Mouse (Mus musculus): ENCODE data around the gene Kifc3. TPM values are rescaled to one million over a fixed set of nuclear protein-coding genes. Genes with fewer than 3 reads are reported as not detected.

Gene Kifc3
- total and polyA plus RNA-seq, 3 experiments: 0.78 to 1.8 (median 1.7) TPM

GRCm38 (mm10) chr8:95209924-95210323 lies 7.3 kb upstream of the Kifc3 start:
- no peaks in the 10 kb centered on the region for H3K36me3 ChIP-seq (replicated peaks in 1 of 2; ENCODE audit: control insufficient read depth in 1 of 2, insufficient read depth in 1 of 2, low read length in 1 of 2)
- no peaks in the 10 kb centered on the region for H3K79me2 ChIP-seq (replicated peaks; ENCODE audit: control insufficient read depth, extremely low read depth, insufficient read depth, poor library complexity, severe bottlenecking)
- no peaks in the 10 kb centered on the region for H3K9me3 ChIP-seq (replicated peaks; ENCODE audit: low read length)
- peaks cover 0 to 6% of the 10 kb centered on the region in 2 experiments; a peak in 2 of 4 replicates for H3K4me1 ChIP-seq (ENCODE audit: control insufficient read depth in 1 of 2, insufficient read depth in 2 of 2)
- in situ Hi-C loops (cut with MboI; ENCODE audit: low pct_ligation_motif_present, low pct_unique_long_range_greater_than_20kb, low sequenced_read_pairs): loop anchor here (10.0 to 25.0 kb wide), 2 partner anchors 75 to 123 kb away; partner anchors contain the start of gene Katnb1
- no peaks in the 10 kb centered on the region for H3K27me3 ChIP-seq (replicated peaks)
- TF ChIP-seq BHLHE40 (IDR thresholded peaks at IDR 0.05; ENCODE audit: low read depth, low read length) (0 out of 2 replicates have a peak, but pooled peaks have one; percentile 11), JUN (IDR thresholded peaks at IDR 0.05; ENCODE audit: insufficient read depth, low read depth, low read length) (no peak)
- no peak overlapping the region for H3K4me2 ChIP-seq (ENCODE audit: insufficient read depth, low read depth, poor library complexity, severe bottlenecking)
- dilution Hi-C loops (cut with MboI; ENCODE audit: extremely low pct_ligation_motif_present, extremely low pct_unique_long_range_greater_than_20kb, low sequenced_read_pairs): no loop called here
- H3K9ac ChIP-seq (ENCODE audit: insufficient read depth, low read depth): no peak overlapping the region
- no peak for DNase-seq (ENCODE audit: extremely low read depth)
- H3K27ac ChIP-seq (ENCODE audit: insufficient read depth, low read depth): no peak overlapping the region
- no peak overlapping the region for H3K4me3 ChIP-seq (replicated peaks in 1 of 3; ENCODE audit: low read depth in 2 of 3, low read length in 2 of 3, poor library complexity in 1 of 3)

GRCm38 (mm10) chr8:95205946-95206345 lies 3.3 kb upstream of the Kifc3 start:
- H3K4me1 ChIP-seq (ENCODE audit: control insufficient read depth in 1 of 2, insufficient read depth in 2 of 2): peaks cover 0 to 6% of the 10 kb centered on the region in 2 experiments; a peak in 2 of 4 replicates
- DNase-seq (ENCODE audit: extremely low read depth): no peak
- TF ChIP-seq MAX (IDR thresholded peaks at IDR 0.05; ENCODE audit: low read length) (no peak), TBP (conservative IDR thresholded peaks at IDR 0.05; ENCODE audit: low read depth, low read length) (no peak), ELF1 (IDR thresholded peaks at IDR 0.05; ENCODE audit: low read depth, low read length) (no peak), RCOR1 (conservative IDR thresholded peaks at IDR 0.05; ENCODE audit: low read depth, low read length) (no peak), IRF4 (IDR thresholded peaks at IDR 0.05; ENCODE audit: low read depth, low read length) (no peak), GABPA (IDR thresholded peaks at IDR 0.05; ENCODE audit: insufficient replicate concordance, low read depth, low read length) (no peak), SMC3 (IDR thresholded peaks at IDR 0.05; ENCODE audit: low read depth, low read length) (no peak), ZC3H11A (IDR thresholded peaks at IDR 0.05; ENCODE audit: low read depth, low read length) (no peak), CHD1 (IDR thresholded peaks at IDR 0.05; ENCODE audit: low read depth, low read length) (no peak), ZMIZ1 (IDR thresholded peaks at IDR 0.05; ENCODE audit: low read depth, low read length) (no peak), NELFE (IDR thresholded peaks at IDR 0.05; ENCODE audit: low read depth, low read length) (no peak), BHLHE40 (IDR thresholded peaks at IDR 0.05; ENCODE audit: low read depth, low read length) (no peak), POLR2AphosphoS2 (IDR thresholded peaks at IDR 0.05; ENCODE audit: low read depth, low read length) (no peak), MAFK (IDR thresholded peaks at IDR 0.05; ENCODE audit: insufficient replicate concordance, low read length) (no peak), TCF12 (IDR thresholded peaks at IDR 0.05; ENCODE audit: low read depth, low read length) (no peak), USF1 (IDR thresholded peaks at IDR 0.05; ENCODE audit: low read depth, low read length) (no peak), HCFC1 (IDR thresholded peaks at IDR 0.05; ENCODE audit: low read depth, low read length) (no peak), ZKSCAN1 (IDR thresholded peaks at IDR 0.05; ENCODE audit: borderline replicate concordance, low read depth, low read length) (no peak)

More at GRCm38 (mm10) chr8:95205946-95206345, 3.3 kb upstream of the Kifc3 start:
- no peak overlapping the region for H3K9ac ChIP-seq (ENCODE audit: insufficient read depth, low read depth)
- peaks cover 2% of the 10 kb centered on the region for H3K27me3 ChIP-seq (replicated peaks)
- in situ Hi-C loops (cut with MboI; ENCODE audit: low pct_ligation_motif_present, low pct_unique_long_range_greater_than_20kb, low sequenced_read_pairs): loop anchor here (10.0 to 25.0 kb wide), 2 partner anchors 71 to 119 kb away; partner anchors contain the start of gene Katnb1
- no peaks in the 10 kb centered on the region for H3K36me3 ChIP-seq (replicated peaks in 1 of 2; ENCODE audit: control insufficient read depth in 1 of 2, insufficient read depth in 1 of 2, low read length in 1 of 2)
- H3K79me2 ChIP-seq (replicated peaks; ENCODE audit: control insufficient read depth, extremely low read depth, insufficient read depth, poor library complexity, severe bottlenecking): no peaks in the 10 kb centered on the region
- no peak overlapping the region for H3K4me3 ChIP-seq (replicated peaks in 1 of 3; ENCODE audit: low read depth in 2 of 3, low read length in 2 of 3, poor library complexity in 1 of 3)
- dilution Hi-C loops (cut with MboI; ENCODE audit: extremely low pct_ligation_motif_present, extremely low pct_unique_long_range_greater_than_20kb, low sequenced_read_pairs): no loop called here
- no peak overlapping the region for H3K4me2 ChIP-seq (ENCODE audit: insufficient read depth, low read depth, poor library complexity, severe bottlenecking)
- H3K9me3 ChIP-seq (replicated peaks; ENCODE audit: low read length): no peaks in the 10 kb centered on the region
- no peak overlapping the region for H3K27ac ChIP-seq (ENCODE audit: insufficient read depth, low read depth)

Data from CH12.LX (cell line).